Mouse (Mus musculus) thymus, postnatal 14 days (tissue): Measurements from ENCODE around the gene Smarca5.

Experiments used
- DNase-seq: peaks from one replicate; pipeline ENCODE4 v3.0.0; 2021

Gene Smarca5

DNA sequence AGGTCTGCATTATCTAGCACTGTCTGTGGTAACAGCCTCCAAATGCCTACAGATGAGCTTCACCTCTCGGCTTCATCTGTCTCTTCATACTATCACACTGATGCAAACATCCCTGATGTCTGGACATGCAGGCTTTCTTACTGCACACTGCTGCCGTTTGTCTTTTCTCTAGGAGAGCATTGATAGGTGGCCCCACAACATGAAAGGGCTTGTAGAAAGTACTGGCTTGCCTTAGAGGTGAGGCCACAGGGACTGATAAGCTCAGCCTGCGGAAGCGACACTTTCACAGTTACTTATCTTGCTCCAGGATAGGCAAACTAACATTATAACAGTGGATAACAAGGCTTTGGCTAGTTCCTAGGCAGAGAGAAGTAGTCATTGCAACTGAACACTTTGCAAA, 78.2 kb downstream of the Smarca5 start:
- DNase-seq = no peak

DNA sequence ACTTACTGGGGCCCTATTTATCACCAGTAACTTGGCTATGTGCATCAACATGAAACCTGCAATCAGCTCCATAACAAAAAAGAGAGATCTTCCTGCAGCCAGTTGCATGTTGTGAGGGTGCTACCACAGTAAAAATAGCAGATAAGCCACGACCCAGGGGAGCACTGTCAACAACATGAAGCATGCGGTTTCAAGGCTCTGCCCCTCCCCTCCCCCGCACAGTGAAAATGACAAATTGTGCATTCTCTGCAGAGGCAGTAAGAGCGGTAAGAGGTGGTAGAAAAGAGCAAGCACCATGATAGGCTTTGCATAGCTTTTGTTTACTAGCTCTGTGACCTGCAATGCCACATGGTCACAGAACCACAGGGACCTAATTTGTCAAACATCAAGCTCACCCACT, 81.7 kb downstream of the Smarca5 start:
- no peak for DNase-seq
